Mouse (Mus musculus) neural tube, embryonic 14.5 days (tissue): ENCODE measurements around the gene Bcl2l1. TPM values are rescaled to one million over a fixed set of nuclear protein-coding genes. Genes with fewer than 3 reads are reported as not detected.

Experiments used
- ATAC-seq: fragments of 200-750 bp; cut with Nextera tagmentation; 2 replicates; pipeline ENCODE4 v1.8.0; 2017; ENCODE audit warnings: low read depth, mild to moderate bottlenecking, moderate TSS enrichment, moderate library complexity
- H3K27ac ChIP-seq: fragments of 300-500 bp; sonication (generic); 2 replicates; pipeline ENCODE4 v1.5.1; 2014; ENCODE audit warnings: low read depth, mild to moderate bottlenecking, control low read depth, low read length, moderate library complexity, mixed read lengths
- H3K27me3 ChIP-seq: fragments of 300-500 bp; sonication (generic); 2 replicates; pipeline ENCODE4 v1.6.1; 2014; ENCODE audit warnings: low read length; ENCODE audit not compliant: control insufficient read depth, insufficient read depth
- H3K36me3 ChIP-seq: fragments of 300-500 bp; sonication (generic); 2 replicates; pipeline ENCODE4 v1.6.1; 2014; ENCODE audit warnings: low read length, mixed read lengths; ENCODE audit not compliant: control insufficient read depth, insufficient read depth
- H3K4me1 ChIP-seq: fragments of 300-500 bp; sonication (generic); 2 replicates; pipeline ENCODE4 v1.6.1; 2014; ENCODE audit warnings: low read length; ENCODE audit not compliant: control insufficient read depth, insufficient read depth
- H3K4me2 ChIP-seq: fragments of 300-500 bp; sonication (generic); 2 replicates; pipeline ENCODE4 v1.6.1; 2014; ENCODE audit warnings: mild to moderate bottlenecking, low read depth, low read length, control low read depth
- H3K4me3 ChIP-seq: fragments of 300-500 bp; sonication (generic); 2 replicates; pipeline ENCODE4 v1.5.1; 2014; ENCODE audit warnings: low read depth, low read length, control low read depth, mixed read lengths
- H3K9ac ChIP-seq: fragments of 300-500 bp; sonication (generic); replicated peaks from 2 replicates; pipeline ENCODE4 v1.6.1; 2014; ENCODE audit warnings: low read depth, mild to moderate bottlenecking, control low read depth, low read length, mixed read lengths
- H3K9me3 ChIP-seq: fragments of 300-500 bp; sonication (generic); 2 replicates; pipeline ENCODE4 v1.6.1; 2016; ENCODE audit warnings: low read length; ENCODE audit not compliant: control insufficient read depth
- WGBS: fragments of 180-500 bp; shearing (Covaris S2); extraction: QIAGEN DNeasy Blood & Tissue Kit; methylation state at CpG from one replicate; pipeline ENCODE4 v1.1.7; 2014; 5-methylcytosine and 5-hydroxymethylcytosine counted together
- polyA plus RNA-seq: library from polyadenylated mRNA; unstranded; fragments of >200 nt; fragmentation: Nextera tagmentation; extraction: Ambion mirVana; gene quantifications from 2 replicates; pipeline ENCODE4 v1.2.1, GENCODE M21; 2014

Bcl2l1 gene
- polyA plus RNA-seq, 1 experiment from 2014 or later = 142 TPM

DNA sequence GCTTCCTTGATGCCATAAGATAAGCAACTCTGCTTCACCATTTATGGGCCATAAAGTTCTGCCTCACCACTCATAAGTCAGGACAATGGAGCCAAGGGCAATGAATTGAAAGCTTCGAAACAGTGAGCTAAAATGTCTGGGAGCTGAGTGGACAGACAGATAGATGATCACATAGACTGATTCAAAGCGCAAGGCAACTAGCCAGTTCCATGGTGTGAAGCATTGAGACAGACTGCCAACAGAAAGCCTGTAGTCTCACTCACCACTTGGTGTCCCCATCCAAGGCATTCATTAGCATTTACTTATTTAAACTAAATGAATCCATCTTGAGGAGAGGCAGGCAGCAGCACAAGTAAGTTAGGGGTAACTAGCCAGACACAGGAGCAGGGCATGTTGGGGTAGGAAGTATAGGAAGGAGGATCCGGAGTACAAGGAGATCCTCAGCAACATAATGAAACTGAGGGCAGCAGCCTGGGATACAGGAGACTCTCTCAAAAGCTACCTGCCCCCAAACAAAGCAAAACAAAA, 12.4 kb downstream of the Bcl2l1 start:
- no peak overlapping the region for H3K9ac ChIP-seq
- no peak for ATAC-seq
- no peak overlapping the region for H3K4me2 ChIP-seq
- peaks cover 43% of the 10 kb centered on the region for H3K4me1 ChIP-seq
- 96% methylated on average over 3 of the region's 3 CpGs for WGBS
- H3K27ac ChIP-seq = peak overlapping the region; percentile 23; the same call in 1 of the 2 replicates
- no peaks in the 10 kb centered on the region for H3K9me3 ChIP-seq
- H3K36me3 ChIP-seq = no peaks in the 10 kb centered on the region
- no peak overlapping the region for H3K4me3 ChIP-seq
- no peaks in the 10 kb centered on the region for H3K27me3 ChIP-seq

DNA sequence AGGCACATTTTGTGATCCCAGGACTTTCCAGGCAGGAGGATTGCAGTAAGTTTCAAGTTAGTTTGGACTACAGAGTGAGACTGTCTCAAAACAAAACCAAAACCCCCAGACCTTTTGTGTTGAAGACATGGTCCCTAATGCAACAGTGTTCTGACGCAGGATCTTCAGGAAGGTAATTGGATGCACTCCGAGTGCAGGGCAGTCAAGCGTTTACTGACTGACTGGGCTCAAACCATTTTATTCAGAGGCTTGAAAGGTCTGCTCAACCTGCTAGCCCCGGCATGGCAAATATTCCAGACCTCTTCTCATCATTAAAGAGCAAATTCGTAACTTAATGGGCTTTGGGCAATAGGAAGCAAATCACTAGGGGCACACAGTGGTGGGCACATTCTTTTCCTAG, 12.8 kb downstream of the Bcl2l1 start:
- WGBS = 75% methylated on average over 5 of the region's 5 CpGs
- Histone ChIP-seq H3K36me3 (no peaks in the 10 kb centered on the region), H3K27ac (no peak overlapping the region), H3K9me3 (no peaks in the 10 kb centered on the region), H3K4me1 (peaks cover 39% of the 10 kb centered on the region), H3K4me3 (no peak overlapping the region), H3K27me3 (no peaks in the 10 kb centered on the region), H3K9ac (no peak overlapping the region), H3K4me2 (no peak overlapping the region)
- ATAC-seq = no peak

DNA sequence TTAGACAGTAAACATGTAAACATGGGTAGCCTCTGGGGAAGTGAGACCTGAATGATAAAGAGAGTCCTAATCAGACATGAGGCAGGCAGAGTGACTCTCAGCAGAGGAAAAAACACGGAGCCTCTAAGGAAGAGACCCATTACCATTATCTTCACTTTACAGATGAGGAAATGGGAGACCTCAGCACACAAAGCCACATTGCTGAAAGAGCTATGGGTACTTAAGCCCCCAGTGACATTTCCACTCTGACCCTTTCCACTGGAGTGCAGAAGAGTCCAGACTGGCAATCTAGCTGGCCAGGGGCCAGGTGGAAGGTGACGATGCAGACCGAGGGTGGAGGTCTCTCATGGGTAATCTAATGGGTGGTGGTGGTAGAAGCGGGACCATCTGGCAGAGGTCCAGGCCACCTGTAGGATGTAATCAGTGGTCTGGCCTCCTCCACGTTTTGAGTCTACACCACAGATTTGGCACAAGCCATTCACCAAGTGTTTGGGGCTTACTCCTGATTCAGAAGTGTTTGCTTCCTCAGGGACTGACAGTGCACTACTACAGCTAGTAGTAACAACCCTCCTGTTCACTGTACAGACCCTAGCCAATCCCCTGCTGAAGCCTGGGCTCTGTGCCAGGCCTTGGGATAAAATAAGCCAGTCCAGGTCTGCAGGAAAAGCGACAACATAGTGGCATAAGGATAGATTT, 13.8 kb downstream of the Bcl2l1 start:
- peak; percentile 52; the same call in 1 of the 2 replicates for ATAC-seq
- Histone ChIP-seq H3K27me3 (no peaks in the 10 kb centered on the region), H3K36me3 (no peaks in the 10 kb centered on the region), H3K4me2 (no peak overlapping the region), H3K9me3 (no peaks in the 10 kb centered on the region), H3K27ac (no peak overlapping the region), H3K4me1 (peaks cover 36% of the 10 kb centered on the region), H3K4me3 (no peak overlapping the region), H3K9ac (no peak overlapping the region)
- 41% methylated on average over 6 of the region's 6 CpGs for WGBS

DNA sequence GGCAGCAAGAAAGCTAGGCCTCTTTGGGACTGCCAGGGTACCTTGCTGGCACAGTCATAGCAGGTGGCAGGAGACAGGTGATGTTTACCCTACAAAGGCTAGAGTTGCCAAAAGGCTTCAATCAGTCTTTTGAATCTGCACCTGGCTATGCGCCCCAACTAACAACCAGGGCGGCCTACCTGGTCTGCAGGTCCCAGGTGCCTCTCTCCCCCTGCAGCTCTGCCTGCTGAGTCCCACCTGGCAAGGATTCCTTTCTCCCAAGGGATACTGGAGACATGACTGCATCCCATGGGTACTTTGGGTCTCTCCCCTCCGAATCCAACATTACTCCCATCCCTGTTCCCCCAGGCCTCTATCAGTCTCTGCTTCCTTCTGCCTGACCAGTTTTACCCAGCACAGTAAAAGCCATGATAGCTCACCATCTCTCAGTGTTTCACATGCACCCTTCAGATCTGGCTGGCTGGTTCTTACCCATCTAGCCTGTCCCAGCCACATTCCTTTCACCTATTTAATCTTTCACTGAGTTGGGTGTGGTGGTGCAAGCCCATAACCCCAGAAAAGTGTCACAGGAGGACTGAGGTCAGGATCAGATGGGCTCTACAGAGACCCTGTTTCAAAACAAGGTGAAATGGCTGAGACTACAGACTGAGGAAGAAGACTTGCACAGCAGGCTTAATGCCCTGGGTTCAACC, 14.7 kb downstream of the Bcl2l1 start:
- no peak for ATAC-seq
- no peaks in the 10 kb centered on the region for H3K9me3 ChIP-seq
- no peak overlapping the region for H3K9ac ChIP-seq
- no peak overlapping the region for H3K4me3 ChIP-seq
- no peak overlapping the region for H3K4me2 ChIP-seq
- no peaks in the 10 kb centered on the region for H3K36me3 ChIP-seq
- 87% methylated on average over 3 of the region's 3 CpGs for WGBS
- H3K4me1 ChIP-seq = peaks cover 36% of the 10 kb centered on the region
- H3K27me3 ChIP-seq = no peaks in the 10 kb centered on the region
- H3K27ac ChIP-seq = no peak overlapping the region

DNA sequence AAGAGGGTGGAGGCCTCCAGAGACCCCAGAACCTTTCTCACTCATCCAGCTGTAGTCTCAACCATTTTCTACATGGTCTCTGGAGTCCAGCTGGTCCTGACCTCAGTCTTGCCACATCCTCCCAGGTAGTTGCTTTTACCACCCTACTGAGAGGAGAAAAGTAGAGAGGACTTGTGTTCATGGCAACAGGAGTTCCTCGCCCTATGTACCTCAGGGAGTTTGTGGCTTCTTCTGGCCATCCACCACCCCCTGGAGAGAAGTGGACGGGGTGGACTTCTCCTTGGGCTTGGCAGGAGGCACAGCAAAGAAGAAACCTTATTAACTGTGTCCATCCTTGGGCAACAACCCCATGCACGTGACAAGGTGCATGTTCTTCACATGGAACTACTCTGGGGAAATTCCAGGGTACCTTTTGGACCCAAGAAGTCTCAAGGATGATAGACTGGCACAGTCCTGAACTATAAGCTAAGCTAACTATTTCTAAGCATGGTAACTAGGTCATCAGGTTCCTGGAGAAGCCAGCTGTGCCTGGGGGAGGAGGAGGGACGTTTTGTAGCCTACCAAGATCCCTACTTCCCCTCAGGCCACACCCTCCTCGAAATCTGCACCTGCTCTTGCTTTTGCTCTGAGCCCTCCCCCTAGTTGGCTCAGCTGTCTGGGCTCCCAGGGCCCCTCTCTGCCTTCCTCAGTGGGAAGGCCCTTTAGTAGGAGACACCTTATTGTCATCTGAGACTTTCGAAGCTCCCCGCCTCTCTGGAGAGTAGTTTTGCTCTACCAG, 15.5 kb downstream of the Bcl2l1 start:
- no peak overlapping the region for H3K27ac ChIP-seq
- no peaks in the 10 kb centered on the region for H3K9me3 ChIP-seq
- H3K4me2 ChIP-seq = no peak overlapping the region
- H3K4me1 ChIP-seq = peaks cover 30% of the 10 kb centered on the region
- no peak for ATAC-seq
- H3K36me3 ChIP-seq = no peaks in the 10 kb centered on the region
- no peak overlapping the region for H3K9ac ChIP-seq
- WGBS = 67% methylated on average over 7 of the region's 7 CpGs
- H3K27me3 ChIP-seq = no peaks in the 10 kb centered on the region
- H3K4me3 ChIP-seq = no peak overlapping the region

DNA sequence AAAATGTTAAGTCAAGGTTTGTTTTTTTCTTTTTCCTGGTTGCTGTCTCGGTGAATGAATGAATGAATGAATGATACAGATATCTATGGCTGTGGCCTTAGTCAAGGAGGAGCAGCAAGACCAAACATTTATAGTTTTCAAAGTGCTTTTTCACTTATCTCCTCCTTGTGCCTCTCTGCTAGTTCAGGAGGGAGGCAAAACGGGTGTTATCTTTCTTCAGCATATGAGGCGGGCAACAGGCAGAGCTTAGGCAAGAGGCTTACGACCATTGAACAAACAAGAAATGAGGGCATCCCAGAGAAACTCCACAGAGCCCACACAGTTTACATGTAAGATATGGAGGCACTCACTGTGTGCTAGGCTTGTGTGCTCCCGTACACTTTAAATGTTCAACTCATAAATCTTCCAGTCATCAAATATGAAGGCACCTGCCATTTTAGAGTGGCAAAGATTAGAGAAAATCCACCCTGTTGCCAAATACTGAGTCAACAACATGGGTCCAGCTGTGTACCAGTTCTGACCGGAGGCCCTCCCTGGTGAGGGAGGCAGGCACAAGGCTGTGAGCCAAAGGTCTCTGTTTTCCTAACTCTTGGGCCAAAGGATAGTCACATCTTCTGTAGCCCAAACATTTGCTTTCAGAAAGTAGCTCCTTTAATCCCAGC, 17.2 kb downstream of the Bcl2l1 start:
- no peak for ATAC-seq
- no peak overlapping the region for H3K27ac ChIP-seq
- peaks cover 15% of the 10 kb centered on the region for H3K4me1 ChIP-seq
- H3K9me3 ChIP-seq = no peaks in the 10 kb centered on the region
- H3K4me3 ChIP-seq = no peak overlapping the region
- H3K9ac ChIP-seq = no peak overlapping the region
- H3K27me3 ChIP-seq = no peaks in the 10 kb centered on the region
- H3K36me3 ChIP-seq = no peaks in the 10 kb centered on the region
- WGBS = 88% methylated on average over 6 of the region's 6 CpGs
- no peak overlapping the region for H3K4me2 ChIP-seq

DNA sequence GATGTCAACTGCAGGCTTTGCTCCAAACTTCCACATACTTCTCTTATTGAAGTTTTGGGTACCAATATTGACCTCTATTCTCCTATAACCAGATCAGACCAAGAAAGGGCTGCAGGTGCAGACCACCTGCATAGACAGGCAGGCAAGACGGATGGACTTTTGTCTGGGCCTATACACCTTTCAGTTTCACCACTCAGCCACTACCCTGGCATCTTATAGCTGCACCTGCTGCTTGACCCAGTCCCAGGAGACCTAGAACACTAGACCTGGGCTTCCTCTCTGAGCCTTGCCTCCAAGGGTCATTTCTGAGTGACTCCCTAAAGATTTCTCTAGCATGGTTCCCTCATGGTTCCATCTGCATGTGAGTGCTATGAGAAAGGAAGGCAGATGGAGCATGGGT, 18.3 kb downstream of the Bcl2l1 start:
- WGBS = 96% methylated on average over 1 of the region's 1 CpGs
- no peak overlapping the region for H3K4me3 ChIP-seq
- ATAC-seq = no peak
- H3K36me3 ChIP-seq = no peaks in the 10 kb centered on the region
- H3K9ac ChIP-seq = no peak overlapping the region
- no peaks in the 10 kb centered on the region for H3K9me3 ChIP-seq
- peaks cover 9% of the 10 kb centered on the region for H3K4me1 ChIP-seq
- no peak overlapping the region for H3K27ac ChIP-seq
- no peak overlapping the region for H3K4me2 ChIP-seq
- no peaks in the 10 kb centered on the region for H3K27me3 ChIP-seq

DNA sequence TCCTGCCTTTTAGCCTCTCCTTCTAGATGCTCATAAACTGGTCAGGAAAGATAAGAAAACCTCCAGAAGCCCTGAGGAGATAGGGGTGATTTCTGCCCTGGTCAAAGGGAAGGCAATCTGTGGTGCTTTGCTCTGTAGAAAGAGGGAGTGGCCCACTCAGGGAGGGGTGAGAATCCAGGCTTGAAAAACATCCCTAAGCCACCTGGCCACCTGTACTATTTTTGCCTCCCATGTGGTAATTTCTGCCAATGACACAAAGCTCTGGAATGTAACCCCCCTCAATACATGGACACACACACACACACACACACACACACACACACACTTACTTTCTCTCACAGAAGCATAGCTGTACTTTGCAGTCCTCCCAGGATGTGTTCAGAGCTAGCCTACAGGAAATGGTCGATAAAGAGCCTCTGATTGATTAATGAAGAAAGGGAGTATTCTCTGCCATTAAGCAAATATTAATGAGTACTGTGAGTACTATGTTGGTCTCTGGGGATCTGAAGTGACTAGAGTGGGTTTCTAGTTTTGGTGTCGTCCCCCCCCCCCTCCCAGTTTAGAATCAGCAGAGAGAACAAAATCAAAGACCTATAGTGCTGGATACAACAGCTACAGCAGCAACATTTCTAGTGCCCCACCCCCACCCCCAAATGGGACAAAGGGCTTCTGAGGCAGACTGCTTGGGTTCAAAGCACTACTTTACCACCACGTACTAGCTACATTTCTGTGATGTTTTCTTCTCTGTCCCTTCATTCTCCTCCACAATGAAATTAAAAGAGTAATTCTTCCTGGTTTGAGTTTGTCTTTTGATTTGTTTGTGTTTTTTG, 20.0 kb downstream of the Bcl2l1 start:
- 32% methylated on average over 3 of the region's 3 CpGs for WGBS
- Histone ChIP-seq H3K4me2 (no peak overlapping the region), H3K4me3 (no peak overlapping the region), H3K27me3 (no peaks in the 10 kb centered on the region), H3K9me3 (no peaks in the 10 kb centered on the region), H3K4me1 (no peaks in the 10 kb centered on the region; the same call in none of the 2 replicates), H3K9ac (no peak overlapping the region), H3K27ac (no peak overlapping the region), H3K36me3 (no peaks in the 10 kb centered on the region)
- peak; percentile 41; the same call in 1 of the 2 replicates for ATAC-seq
